Mouse (Mus musculus) CD4-positive, CD25-positive, alpha-beta regulatory T cell, adult 9 weeks (primary cell): ENCODE results near the gene Fam166b. TPM values are rescaled to one million over a fixed set of nuclear protein-coding genes. Genes with fewer than 3 reads are reported as not detected.

Source experiments
- polyA plus RNA-seq: library from polyadenylated mRNA; unstranded; fragments of 100-300 nt; shearing (Covaris generic); gene quantifications from one replicate; pipeline ENCODE4 v1.2.1, GENCODE M21; 2017

Fam166b gene
- polyA plus RNA-seq = not detected

DNA sequence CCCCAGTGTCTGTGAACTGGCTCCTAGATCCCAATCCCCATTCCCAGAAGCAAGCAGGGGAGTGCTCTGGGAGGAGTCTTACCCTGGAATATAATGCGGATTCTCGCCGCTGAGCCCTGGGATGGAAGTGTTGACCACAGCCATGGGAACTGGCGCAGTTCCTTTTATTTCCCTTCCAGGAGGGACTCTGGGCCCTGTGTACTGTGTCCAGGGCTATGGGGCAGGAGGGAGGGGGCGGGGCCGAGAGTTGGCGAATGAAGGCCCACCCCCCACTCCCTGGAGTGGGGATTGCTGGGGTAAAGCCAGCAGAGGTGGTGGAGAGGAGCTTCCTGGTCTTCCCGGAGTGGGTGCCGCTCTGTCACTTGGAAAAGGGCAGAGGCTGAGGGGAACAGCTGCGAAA, at the start of gene Fam166b:
TSS of gene Fam166b (minus strand) at position 189 of the 400 bp plus-strand sequence.

DNA sequence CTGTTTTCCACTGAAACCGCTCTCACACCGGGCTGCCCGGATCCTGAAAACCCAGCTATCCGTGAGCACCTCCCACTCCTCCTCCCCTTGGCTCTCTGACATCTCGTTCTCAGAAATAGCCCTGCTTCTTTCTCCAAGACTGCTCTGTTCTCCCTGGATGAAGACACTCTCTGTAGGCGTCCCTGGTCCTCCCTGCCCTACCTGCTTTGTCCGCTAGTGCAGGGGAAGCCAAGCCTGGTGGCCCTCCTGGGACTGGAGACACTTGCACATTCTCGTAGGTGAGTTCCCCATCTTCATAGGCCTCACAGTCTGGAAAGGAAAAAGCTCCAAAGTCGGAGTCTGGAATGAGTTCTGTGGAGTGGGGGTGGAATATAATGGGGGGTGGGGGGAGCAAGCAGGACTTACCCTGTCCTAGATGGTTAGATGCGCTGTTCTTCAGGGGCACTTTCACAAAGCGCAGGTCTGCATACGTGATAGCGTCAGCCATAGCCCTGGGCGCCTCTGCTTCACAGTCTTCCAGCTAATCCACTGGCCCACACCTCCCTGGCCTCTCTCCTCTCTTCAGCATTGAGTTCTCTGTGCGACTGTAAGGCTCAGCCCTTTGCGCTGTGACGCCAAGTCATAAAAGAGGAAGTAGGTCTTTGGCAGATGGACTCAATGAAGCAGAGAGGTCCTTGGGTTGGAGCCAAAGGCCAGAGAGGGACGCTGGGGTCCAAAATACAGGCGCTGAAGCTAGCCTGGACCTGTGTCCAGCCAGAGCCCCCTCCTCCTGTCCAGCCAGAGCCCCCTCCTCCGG, 25.3 kb upstream of the Fam166b start, which contains the start of gene Cd72:
TSS of gene Cd72 (minus strand) at position 588 of the 796 bp plus-strand sequence.

DNA sequence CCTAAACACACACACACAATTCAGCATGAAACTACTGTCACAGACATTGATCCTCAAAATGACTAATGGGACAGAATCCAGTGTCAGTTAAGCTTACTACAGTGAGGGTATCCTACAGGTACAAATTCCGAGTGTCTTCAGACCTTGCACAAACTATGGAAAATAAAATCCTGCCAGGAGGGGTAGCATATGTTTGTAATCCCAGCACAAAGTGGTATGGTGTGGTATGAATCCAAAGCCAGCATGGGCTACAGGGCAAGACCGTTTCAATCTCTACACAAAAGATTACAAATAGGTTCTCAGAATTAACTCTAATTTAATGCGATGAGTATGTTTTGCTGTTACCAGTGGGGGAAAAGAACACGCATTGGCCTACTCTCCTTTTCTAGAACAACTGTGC, 12.7 kb upstream of the Fam166b start, which contains the start of gene Tesk1:
TSS of gene Tesk1 (plus strand) at position 301 of the 400 bp plus-strand sequence.

DNA sequence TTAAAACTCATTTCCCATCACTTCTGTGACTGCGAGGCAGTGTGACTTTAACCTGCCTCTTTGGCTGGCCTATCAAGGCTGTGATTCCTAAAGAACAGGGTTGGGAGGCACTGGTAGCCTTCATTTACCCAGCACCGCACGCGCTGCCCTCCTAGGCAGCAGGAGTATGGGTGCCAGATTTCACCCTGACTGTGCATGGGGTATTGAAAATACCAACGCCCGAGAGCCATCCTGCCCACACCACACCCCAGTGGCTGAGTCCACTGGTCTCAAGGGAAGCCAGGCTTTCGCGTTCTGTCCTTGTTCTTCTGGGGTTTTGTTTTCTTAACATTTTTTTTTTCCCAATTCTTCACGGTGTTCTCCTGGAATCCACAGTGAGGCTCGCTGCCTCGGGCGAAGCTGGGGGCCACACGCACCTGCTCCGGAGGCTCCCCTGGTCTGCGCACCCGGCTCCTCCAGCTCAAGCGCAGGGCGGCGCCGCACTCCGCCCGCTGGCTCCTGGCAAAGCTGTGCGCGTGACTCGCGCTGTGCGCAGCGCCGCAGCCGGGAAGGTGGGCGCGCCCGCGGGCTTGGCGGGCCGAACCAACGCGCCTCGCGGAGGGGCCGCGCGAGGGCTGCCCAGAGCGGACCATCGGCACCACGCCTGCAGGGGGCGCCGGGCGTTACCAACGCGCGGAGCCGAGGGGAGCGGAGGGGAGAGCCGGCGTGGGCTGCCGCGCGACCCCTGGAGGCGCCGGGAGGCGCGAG, 47.4 kb downstream of the Fam166b start, which contains the start of gene Rusc2:
TSS of gene Rusc2 (plus strand) at position 572 of the 747 bp plus-strand sequence.

Other genes starting within 250 kb of the Fam166b start
- gene Atp8b5, start 162.0 kb downstream of the Fam166b start, polyA plus RNA-seq = not detected
- gene Rusc2, start 47.2 kb downstream of the Fam166b start, polyA plus RNA-seq = not detected
- gene Tesk1, start 12.8 kb upstream of the Fam166b start, polyA plus RNA-seq = 0.91 TPM
- 65.7 TPM for gene Cd72, start 25.5 kb upstream of the Fam166b start, polyA plus RNA-seq
- 209 TPM for gene Sit1, start 54.6 kb upstream of the Fam166b start, polyA plus RNA-seq
- gene Ccdc107, start 63.8 kb upstream of the Fam166b start, polyA plus RNA-seq = 87.3 TPM
- gene Arhgef39, start 70.6 kb upstream of the Fam166b start, polyA plus RNA-seq = 5.8 TPM
- gene Car9, start 77.8 kb upstream of the Fam166b start, polyA plus RNA-seq = 1.0 TPM
- gene Tpm2, start 94.6 kb upstream of the Fam166b start, polyA plus RNA-seq = not detected
- gene Creb3, start 133.2 kb upstream of the Fam166b start, polyA plus RNA-seq = 99.6 TPM
- 315 TPM for gene Tln1, start 133.6 kb upstream of the Fam166b start, polyA plus RNA-seq
- 32.3 TPM for gene Rgp1, start 149.6 kb upstream of the Fam166b start, polyA plus RNA-seq
- 20.9 TPM for gene Gba2, start 149.7 kb upstream of the Fam166b start, polyA plus RNA-seq
- 3.6 TPM for gene Msmp, start 155.4 kb upstream of the Fam166b start, polyA plus RNA-seq
- gene Npr2, start 202.8 kb upstream of the Fam166b start, polyA plus RNA-seq = not detected
- gene Spag8, start 224.5 kb upstream of the Fam166b start, polyA plus RNA-seq = 0.32 TPM
- 79.5 TPM for gene Hint2, start 227.3 kb upstream of the Fam166b start, polyA plus RNA-seq
- gene Tmem8b, start 239.8 kb upstream of the Fam166b start, polyA plus RNA-seq = 0.99 TPM
- gene Fam221b, start 240.0 kb upstream of the Fam166b start, polyA plus RNA-seq = 1.7 TPM